Mouse (Mus musculus) embryonic fibroblast, embryonic 13.5 days (primary cell): ENCODE results near the gene Otud1. TPM values are rescaled to one million over a fixed set of nuclear protein-coding genes. Genes with fewer than 3 reads are reported as not detected.

Experiments
- H3K27ac ChIP-seq: 2 replicates; pipeline ENCODE4 v1.5.1; 2012; ENCODE audit warnings: low read length, control low read depth, inconsistent platforms; ENCODE audit not compliant: insufficient read depth
- H3K4me1 ChIP-seq: 2 replicates; pipeline ENCODE4 v1.6.1; 2011; ENCODE audit warnings: low read length; ENCODE audit not compliant: control insufficient read depth, insufficient read depth
- H3K4me3 ChIP-seq: 2 replicates; pipeline ENCODE4 v1.5.1; 2011; ENCODE audit warnings: mild to moderate bottlenecking, control low read depth, low read length; ENCODE audit not compliant: insufficient read depth
- CTCF ChIP-seq: IDR thresholded peaks from 2 replicates; pipeline ENCODE4 v1.5.1; 2011; ENCODE audit warnings: mild to moderate bottlenecking, control low read depth, low read length, moderate library complexity, borderline replicate concordance; ENCODE audit not compliant: insufficient read depth
- POLR2A ChIP-seq: IDR thresholded peaks from 2 replicates; pipeline ENCODE4 v1.6.1; 2011; ENCODE audit warnings: low read depth, mild to moderate bottlenecking, control low read depth, low read length, moderate library complexity
- polyA plus RNA-seq: library from polyadenylated mRNA; stranded (reverse); fragments of >200 nt; gene quantifications from 2 replicates; pipeline ENCODE4 v1.2.4, GENCODE M21; 2011; ENCODE audit warnings: low read depth; ENCODE audit not compliant: missing spikeins, insufficient read length

Gene Otud1
- polyA plus RNA-seq, 1 experiment, result 3.3 TPM

DNA sequence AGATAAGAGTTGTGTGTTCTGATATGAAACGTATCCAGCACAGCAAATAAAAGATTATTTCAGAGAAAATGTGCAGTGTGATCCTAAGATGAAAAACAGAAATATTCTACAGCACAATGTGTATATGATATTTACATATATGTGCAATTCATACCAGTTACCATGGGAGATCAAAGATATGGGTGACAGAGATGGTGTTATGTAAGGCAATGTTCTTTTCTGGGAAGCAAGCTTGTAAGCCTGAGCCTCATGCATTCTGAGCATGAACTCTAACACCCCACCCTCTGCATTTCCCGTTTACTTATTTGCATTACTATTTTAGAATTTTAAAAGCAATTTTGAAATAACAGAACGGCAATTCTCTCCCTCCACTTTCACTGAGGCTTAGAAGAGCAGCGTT lies 11.4 kb upstream of the Otud1 start:
- H3K27ac ChIP-seq, result no peak overlapping the region
- H3K4me1 ChIP-seq, result peaks cover 6% of the 10 kb centered on the region; the same call in 1 of the 2 replicates
- TF ChIP-seq CTCF (no peak), POLR2A (no peak)
- no peak overlapping the region for H3K4me3 ChIP-seq

DNA sequence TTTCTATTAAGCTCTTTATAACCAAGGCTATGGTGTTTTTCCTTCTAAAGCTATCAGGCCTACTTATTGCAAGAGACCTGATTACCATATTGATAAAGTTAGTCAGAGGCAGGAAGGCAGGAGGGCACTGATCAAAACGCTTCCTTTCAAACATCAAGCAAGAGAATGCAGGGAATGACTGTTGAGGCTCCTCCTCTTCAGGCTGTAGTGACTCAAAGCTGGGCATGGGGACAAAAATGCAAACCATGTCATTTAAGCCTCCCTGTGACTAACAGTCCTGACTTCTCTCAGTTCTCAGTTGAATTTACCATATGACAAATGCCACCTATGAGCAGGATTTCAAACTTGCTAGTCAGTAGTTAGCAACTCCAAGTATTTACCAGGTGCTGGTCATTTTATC lies 10.6 kb upstream of the Otud1 start:
- H3K27ac ChIP-seq, result 0 out of 2 replicates have a peak overlapping the region, but pooled peaks have one; percentile 19

DNA sequence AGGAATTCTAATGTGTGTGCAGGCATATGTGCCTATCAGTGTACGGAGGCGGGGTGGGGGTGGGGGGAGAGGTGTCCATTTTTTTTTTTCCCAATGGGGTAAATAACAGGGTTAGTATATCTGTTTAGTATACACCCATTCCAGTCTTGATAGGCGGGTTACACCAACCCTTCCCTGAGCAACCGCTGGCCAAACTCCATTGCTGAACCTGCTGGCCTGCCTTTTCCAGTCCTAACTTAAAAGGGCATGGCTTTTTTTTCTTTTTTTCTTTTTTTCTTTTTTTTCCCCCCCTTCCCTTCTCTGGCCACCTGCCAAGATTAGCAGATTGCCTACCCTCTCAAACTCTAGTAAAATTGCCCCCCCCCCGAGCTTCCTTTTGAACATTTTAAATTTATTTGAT lies 1.1 kb upstream of the Otud1 start:
- no peak for TF ChIP-seq CTCF
- no peak for TF ChIP-seq POLR2A
- no peak overlapping the region for H3K27ac ChIP-seq
- H3K4me1 ChIP-seq, result no peaks in the 10 kb centered on the region
- H3K4me3 ChIP-seq, result no peak overlapping the region

More for the DNA sequence above, 10.6 kb upstream of the Otud1 start:
- peaks cover 6% of the 10 kb centered on the region; the same call in 1 of the 2 replicates for H3K4me1 ChIP-seq
- H3K4me3 ChIP-seq, result no peak overlapping the region
- TF ChIP-seq POLR2A (no peak), CTCF (no peak)

DNA sequence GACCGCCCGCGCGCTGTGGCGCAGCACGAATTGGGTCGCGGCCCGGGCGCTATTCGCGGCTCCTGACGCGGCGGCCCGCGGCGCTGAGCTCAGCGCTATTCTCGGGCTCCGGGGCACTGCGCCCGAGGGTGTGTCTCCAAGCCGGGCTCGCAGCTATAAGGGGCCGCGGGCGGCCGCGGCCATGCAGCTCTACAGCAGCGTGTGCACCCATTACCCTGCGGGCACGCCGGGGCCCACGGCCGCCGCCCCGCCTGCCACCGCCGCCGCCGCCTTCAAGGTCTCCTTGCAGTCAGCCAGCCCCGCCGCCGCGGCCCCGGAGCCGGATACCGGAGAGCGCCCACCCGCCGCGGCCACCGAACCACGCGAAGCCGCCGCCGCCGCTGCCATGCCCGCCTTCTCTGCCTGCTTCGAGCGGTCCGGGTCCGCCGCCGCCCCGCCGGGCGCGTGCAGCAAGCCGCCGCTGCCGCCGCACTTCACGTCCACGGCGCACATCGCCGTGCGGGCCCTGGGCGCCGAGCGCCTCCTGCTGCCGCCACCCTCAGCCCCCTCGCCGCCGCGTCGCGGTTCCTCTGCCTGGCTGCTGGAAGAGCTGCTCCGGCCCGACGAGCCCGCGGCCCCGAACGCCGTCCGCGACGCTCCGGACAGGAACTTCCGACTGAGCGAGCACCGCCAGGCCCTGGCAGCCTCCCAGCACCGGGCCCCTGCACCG lies 483 bp downstream of the Otud1 start:
- peak overlapping the region; percentile 57 for H3K4me3 ChIP-seq
- TF ChIP-seq POLR2A (no peak), CTCF (no peak; the same call in 1 of the 2 replicates)

DNA sequence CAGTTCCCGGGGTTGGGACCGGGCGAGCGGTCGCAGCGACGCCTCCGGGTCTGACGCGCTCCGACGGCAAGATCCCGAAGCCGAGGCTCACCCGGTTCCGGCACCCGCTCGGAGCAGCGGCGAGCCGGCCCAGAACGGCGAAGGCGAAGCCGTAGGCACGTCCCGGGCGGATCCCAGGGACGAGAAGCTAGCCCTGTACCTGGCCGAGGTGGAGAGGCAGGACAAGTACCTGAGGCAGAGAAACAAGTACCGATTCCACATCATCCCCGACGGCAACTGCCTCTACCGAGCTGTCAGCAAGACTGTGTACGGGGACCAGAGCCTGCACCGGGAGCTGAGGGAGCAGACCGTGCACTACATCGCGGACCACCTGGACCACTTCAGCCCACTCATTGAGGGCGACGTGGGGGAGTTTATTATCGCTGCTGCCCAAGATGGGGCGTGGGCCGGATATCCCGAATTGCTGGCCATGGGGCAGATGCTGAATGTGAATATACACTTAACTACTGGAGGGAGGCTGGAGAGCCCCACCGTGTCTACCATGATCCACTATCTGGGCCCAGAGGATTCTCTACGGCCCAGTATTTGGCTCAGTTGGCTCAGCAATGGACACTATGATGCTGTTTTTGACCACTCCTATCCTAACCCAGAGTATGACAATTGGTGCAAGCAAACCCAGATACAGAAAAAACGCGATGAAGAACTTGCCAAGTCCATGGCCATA lies 1.3 kb downstream of the Otud1 start:
- peak overlapping the region; percentile 57 for H3K4me3 ChIP-seq
- H3K27ac ChIP-seq, result no peak overlapping the region
- peaks cover 3% of the 10 kb centered on the region; the same call in 1 of the 2 replicates for H3K4me1 ChIP-seq
- TF ChIP-seq CTCF (no peak), POLR2A (no peak)

More for the DNA sequence above, 483 bp downstream of the Otud1 start:
- Histone ChIP-seq H3K27ac (peak overlapping the region; percentile 34; the same call in 1 of the 2 replicates), H3K4me1 (no peaks in the 10 kb centered on the region)

DNA sequence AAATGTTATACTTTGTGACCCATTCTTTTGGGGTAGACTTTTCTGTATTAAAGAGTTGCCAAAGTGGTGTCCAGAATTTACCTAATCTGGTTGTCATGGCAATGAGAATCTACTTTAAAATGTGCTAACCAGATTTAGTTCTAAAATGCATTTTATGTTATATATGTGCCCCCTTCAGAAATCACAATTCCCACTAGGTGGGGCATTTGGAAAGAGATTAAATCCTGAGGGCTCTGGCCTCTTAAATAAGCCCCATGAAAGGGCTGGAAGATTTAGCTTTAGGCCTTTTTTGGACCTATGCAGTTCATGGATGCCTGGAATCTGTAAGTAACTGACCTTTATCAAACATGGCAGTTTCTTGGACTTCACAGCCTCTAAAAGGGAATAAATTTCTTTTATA lies 3.3 kb downstream of the Otud1 start:
- H3K4me3 ChIP-seq, result no peak overlapping the region
- no peak overlapping the region for H3K27ac ChIP-seq
- TF ChIP-seq POLR2A (no peak), CTCF (no peak)
- peaks cover 12% of the 10 kb centered on the region for H3K4me1 ChIP-seq

DNA sequence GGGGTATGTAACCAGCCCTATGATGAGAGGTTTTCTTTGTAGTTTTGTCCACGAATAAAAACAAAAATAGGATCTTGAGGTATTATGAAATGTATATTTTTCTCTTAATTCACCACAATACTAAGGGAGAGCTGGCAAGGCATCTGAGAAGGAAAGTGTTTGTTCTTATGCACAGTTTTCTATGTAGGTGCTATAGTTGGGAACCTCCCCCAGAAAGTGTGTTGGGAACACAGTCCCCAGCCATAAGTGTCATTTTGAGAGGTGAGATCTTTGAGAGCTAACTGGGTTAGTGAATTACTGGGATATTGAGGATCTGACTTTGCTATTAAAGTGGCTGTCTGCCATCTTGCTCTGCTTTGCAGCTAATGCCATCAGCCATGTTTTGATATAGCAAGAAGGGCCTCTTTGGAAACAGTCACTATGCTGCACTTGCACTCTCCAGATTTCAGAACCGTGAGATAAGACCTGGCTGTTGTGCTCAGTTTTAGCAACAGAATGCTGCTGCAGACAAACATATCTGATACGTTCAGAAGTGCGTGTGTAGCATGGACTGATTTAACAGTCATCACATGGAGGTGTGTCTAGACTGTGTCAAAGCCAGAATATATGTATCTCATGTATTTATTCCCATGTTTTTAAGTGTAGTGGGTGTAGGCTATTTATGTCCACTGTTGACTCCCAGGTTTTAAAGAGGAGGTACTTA lies 5.7 kb downstream of the Otud1 start:
- no peak for TF ChIP-seq POLR2A
- no peak for TF ChIP-seq CTCF
- no peak overlapping the region for H3K4me3 ChIP-seq
- no peak overlapping the region for H3K27ac ChIP-seq
- peaks cover 18% of the 10 kb centered on the region for H3K4me1 ChIP-seq

DNA sequence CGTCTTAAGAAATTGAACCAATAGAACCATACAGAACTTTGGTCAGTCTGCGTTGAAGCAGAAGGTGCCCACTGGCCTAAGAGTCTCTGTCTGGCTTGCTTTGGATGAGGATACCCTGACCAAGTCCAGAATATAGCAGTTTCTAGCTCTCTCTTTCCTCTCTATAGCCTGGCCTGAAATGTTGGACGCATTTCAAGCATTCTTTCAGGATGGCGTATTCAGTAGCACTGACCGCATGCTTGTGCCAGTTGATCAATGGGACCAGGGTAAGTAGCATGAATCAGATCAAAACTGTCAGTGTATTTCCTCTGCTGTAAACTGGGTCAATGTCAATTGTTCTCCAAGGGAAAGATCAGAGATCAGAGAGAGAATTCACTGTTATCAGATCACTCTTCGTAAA lies 6.6 kb downstream of the Otud1 start:
- Histone ChIP-seq H3K4me3 (no peak overlapping the region), H3K4me1 (peaks cover 18% of the 10 kb centered on the region), H3K27ac (no peak overlapping the region)
- TF ChIP-seq CTCF (no peak), POLR2A (no peak)

DNA sequence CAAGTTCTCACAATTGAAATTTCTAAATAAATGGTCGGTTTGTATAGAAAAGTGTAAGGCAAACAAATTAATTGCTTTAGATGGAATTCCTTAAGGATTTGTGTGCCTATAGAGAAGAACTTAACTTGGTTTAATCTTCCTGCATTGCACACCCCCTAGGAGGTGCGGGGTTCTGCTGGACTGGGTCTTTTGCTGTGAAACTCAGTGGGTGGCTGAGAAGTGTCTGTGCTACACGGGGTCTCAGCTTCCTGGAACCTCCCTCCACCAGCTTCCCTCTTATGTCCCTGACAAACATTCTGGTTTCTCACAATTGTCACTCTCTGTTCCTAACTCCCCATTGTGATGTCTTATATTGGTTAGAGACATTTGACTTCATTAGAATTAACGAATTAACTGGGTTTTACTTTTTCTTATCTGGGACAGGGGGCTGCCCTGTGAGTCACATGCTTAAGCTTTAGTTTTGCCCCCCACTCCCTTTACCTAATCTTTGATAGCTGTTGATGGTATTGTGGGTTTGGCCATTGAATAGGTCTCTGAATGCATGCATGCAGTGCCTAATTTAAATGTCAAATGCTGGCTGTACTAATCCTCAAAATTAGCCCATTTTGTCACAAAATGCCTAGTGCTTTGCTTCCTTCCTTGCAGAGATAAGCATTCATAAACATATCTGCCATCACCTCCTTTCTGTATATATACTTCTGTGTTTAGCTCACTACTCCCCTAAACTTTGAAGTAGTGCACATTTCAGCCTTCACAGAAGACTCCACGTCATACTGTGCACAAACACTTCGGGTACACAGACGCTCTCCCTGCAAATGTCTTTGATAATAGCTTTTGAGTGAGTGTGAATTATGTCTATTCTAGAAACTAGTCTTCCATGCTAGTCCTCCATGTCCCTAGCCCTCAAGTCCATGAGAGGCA lies 7.3 kb downstream of the Otud1 start:
- TF ChIP-seq CTCF, result no peak
- TF ChIP-seq POLR2A, result no peak
- H3K27ac ChIP-seq, result no peak overlapping the region
- peaks cover 18% of the 10 kb centered on the region for H3K4me1 ChIP-seq
- no peak overlapping the region for H3K4me3 ChIP-seq
